Mouse (Mus musculus): ENCODE results near the gene Bace1.

The Bace1 gene

DNA sequence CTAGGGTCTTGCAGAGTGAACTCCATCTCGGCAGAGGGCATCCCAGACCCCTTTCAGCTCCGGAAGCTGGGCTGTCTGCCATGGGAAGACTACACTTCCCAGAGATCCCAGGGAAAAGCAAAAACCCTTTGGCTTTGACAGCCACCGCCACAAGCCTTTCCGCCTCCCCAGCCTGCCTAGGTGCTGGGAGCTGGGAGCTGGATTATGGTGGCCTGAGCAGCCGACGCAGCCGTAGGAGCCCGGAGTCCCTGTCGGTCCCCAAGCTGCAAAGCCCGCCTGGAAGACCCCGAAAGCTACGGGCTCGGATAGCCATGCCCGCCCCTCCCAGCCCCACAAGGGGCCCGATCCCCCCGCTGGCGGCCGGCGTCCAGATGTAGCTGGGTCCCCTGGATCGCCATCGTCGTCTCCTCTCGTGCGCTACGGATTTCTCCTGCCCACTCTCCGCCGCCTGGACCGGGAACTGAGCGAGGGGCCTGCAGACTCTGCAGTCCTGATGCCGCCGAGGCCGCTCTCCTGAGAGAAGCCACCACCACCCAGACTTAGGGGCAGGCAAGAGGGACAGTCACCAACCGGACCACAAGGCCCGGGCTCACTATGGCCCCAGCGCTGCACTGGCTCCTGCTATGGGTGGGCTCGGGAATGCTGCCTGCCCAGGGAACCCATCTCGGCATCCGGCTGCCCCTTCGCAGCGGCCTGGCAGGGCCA lies at the start of gene Bace1:
Gene Bace1 (plus strand): TSS at position 147 of the 705 bp plus-strand sequence.
- peak; percentile 98 for DNase-seq

- DNase-seq: no peak
Observed at GRCm38 (mm10) chr9:45791456-45792142, 46.8 kb upstream of the Bace1 start.

DNA sequence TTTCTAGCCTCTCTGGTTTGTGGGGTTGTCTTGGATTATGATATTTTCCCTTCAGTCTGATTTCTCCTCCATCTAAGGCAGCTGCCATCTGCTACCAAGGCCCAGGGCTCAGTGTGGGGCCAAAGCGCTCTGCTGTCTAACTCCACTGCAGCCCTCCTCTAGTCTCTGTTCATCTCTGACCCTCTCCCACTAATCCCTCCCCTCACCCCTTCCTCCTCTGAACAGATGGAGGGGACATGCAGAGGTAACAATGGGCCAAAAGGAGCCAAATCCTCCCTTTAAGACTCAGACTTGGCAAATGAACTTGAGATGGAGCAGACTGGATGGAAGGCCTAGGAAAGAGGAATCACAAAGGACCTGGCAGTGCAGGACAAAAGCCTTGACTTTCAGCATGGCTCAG lies 46.1 kb upstream of the Bace1 start:
- DNase-seq: no peak

GRCm38 (mm10) chr9:45793697-45794096 lies 44.7 kb upstream of the Bace1 start:
- no peak for DNase-seq

DNA sequence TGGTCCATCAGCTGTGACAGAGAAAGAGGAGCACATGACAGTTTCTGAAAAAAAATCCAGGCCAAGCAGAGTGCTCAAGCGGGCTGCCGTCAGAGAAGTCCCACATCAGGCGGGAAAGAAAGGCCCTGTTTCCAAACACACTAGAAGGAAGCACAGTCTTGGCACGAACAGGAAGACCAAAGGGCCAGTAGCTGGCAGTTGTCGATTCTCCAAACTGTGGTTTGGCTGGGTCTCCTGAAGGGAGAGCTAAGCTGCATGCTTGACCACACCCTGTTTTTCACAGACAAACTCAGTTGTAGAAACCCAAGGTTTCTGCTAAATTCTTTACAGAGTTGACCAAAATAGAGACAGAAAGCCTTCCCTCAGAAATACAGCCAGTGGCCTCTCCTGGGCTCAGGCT lies 42.7 kb upstream of the Bace1 start:
- DNase-seq: peak; percentile 95

DNA sequence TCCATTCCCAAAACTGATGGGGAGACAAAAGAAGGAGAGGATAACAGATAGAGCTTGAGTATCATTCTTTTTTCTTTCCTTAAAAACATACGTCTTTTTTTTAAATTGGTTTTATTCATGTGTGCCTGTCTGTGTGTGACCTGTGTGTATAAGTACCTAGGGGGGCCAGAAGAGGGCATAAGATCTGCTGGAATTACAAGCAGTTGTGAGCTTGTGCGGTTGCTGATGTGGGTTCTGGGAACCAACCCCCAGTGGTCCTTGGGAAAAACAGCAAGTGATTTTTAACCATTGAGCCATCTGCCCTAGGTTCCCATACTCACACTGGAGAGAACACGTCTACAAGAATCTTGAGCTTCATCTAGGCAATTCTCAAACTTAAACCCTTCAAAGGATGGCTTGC lies 41.1 kb upstream of the Bace1 start:
- DNase-seq: no peak

GRCm38 (mm10) chr9:45798467-45799164 lies 39.8 kb upstream of the Bace1 start:
- DNase-seq: no peak

DNA sequence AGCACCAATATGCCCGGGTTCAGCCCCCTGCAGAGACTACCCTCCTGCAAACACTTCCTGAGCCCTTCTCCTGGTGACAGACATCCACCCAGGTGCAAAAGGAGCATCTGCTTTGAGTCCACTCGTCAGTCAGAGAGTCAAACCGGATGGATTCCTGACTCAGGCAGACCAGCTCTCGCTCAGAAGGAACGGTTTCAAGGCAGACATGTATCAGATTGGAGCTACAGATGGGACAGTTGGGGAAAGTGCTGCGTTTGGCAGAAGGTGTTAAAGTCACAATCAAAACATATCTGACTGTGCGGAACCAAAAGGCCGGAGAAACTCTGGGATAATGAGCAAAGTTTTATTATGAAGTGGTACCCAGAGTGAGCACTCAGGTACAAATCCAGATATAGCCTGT lies 39.0 kb upstream of the Bace1 start:
- no peak for DNase-seq

DNA sequence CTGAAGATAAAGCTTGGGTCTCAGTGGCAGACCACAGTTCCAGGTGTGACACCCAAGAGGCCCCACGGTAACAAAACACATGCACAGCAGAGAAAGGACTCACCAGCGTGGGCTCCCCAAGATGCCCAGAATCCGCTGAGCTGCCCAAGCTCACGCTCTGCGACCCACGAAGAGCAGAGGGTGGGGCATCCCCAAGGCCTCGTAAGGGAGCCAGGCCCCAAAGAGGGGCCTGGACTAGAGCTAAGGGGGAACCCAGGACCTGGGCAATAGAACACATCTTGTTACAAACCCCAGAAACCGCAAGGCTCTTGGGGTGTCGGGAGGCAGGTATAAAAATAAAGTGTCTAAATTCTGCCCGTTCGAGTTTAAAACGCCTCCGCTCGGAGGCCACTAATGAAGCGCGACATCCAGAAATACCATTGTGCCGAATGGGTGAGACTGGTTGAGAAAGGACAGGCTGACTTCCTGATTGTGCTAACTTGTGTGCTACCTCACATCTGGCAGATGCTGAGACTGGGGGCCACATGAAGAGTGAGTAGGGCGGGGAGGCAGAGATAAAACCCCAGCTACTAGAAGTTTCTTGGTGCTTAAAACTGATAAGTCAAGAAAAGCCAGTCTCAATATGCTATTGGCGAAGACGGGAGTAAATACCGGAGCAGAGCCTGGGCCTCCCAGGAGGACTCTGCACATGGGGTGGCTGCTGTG lies 35.2 kb upstream of the Bace1 start:
- DNase-seq: no peak

DNA sequence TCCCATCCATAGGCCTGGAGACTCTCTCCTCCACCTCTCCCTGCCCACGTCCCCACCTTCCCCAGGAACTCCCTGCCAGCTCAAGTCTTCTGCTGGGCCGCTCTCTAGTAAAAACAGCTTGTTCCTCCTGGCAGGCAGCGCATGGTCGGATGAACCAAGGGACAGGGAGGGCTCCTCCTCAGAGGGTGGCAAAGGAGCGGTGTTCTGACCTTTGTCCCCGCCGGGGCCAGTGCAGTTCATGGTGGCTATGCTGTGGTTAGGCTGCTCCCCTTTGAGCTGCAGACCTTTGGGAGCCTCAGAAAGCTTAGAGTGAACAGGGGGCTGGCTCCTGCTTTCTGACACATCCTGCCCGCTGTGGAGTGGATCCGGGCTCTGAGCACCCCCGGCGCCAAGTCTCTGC lies 31.5 kb upstream of the Bace1 start:
- no peak for DNase-seq

- DNase-seq: no peak
Observed at GRCm38 (mm10) chr9:45807337-45807736, 31.0 kb upstream of the Bace1 start.

DNA sequence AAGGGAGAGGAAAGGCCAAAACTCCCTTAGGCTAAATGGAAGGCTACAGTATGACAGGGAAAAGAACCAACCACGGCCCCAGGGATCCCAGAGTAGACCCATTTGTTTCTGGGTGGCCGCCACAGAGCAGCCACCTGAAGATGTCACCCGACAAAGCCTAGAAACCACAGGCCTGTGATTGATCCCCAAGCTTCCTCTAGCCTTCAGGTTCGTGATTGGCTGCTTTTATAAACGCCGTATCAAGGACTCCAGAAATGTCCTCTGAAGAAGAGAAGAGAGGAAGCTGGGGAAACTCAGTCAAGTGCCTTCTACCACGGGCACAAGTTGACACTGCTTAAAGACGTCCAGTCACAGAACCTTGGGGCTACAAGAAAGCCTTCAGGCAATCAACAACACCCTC lies 30.6 kb upstream of the Bace1 start:
- no peak for DNase-seq

DNA sequence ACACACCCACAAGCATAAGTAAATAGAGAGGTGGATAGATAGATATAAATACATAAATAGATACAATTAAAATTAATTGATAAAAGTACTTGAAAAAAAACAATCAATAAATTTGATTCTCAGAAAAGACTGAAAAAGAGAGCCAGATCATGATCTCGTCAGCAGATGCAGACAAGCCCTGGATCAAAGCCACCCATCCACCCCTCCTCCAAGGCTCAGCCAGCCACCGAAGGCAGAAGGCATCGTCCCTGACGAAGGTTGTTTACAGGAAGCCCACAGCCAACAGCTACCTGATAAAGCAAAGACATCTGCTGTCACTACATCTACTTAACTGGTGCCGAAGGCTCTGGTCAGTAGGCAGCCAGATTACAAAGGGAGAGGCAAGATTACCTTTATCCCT lies 26.4 kb upstream of the Bace1 start:
- no peak for DNase-seq

DNA sequence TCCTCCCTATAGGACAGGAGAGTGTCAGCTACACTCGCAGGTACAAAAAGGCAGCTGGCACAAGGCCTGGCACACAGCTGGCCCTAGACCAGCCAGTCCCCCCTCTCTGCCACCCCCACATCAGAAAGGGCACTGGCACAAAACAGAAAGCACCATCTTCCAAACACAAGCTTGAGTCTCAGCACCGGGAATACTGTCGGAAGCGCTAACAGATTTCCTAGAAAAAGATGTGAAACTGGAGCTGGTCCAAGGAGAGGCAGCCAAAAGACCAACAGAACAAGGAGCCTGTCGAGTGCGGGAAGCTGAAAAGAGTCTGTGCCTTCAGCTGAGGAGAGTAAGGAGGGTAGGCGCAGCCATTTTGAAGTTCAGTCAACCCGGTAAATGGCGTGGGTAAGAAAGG lies 23.3 kb upstream of the Bace1 start:
- no peak for DNase-seq

DNA sequence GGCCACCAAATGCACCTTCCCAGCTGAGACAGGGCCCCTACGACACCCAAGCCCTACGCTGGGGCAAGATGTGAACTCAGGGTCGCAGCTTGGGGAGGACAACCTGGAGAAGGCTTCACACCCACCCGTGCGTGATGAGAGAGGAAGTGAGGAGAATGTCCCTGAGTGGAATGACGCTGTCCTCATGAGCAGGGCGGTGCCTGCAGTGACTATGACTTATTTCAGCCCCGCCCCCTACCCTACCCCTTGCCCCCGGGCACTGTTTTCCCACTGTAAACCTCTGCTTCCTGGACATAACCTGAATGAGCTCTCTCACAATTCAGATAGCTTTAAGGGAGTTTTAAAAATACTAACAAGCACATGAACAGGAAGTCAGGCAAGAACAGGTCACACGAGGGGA lies 22.9 kb upstream of the Bace1 start:
- DNase-seq: no peak

DNA sequence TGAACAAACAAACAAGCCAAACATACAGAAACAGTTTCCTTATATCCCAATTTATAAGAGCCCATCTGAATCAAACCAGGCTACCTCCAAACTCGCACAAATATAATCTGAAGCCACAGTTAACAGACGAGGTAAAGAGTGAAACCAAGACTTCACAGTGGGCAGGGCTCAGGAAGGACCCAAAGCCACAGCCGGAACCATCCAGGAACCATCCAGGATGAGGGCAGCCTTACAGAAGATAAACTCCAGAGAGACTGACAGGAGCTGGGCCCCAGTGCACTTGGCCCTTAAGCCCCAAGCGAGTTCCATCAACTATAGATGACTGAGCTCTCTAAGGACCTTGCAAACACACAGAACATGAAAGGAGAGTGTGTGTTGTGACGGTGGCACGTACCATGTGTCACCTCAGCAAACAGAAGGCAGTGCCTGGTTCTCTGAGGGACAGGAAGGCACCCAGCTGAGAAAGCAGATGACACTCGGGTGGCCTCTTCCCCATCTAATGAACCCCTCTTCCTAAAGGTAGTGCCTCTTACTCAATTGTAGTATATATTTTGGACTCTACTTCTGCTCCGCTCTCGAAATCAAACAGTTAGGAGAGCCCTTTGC lies 19.9 kb upstream of the Bace1 start:
- DNase-seq: no peak

GRCm38 (mm10) chr9:45827663-45828290 lies 10.6 kb upstream of the Bace1 start:
- no peak for DNase-seq

GRCm38 (mm10) chr9:45828291-45828963 lies 10.0 kb upstream of the Bace1 start, which contains the start of gene Cep164:
Gene Cep164, minus strand, starts transcription at chr9:45828691.
- peak; percentile 100 for DNase-seq

DNA sequence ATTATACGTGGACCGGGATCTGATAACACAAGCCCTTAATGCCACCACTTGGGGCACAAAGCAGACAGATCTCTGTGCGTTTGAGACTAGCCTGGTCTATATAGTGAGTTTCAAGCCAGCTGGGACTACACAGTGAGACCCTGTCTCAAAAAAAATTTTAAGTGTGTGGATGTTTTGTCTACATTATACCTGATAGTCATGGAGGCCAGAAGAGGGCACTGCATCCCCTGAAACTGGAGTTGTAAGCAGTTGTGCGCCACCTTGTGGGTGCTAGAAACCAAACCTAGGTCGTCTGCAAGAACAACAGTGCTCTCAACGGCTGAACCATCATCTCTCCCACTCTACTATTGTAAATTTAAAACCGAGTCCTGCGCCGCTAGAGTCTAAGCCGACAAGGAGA lies 9.3 kb upstream of the Bace1 start:
- DNase-seq: peak; percentile 94

DNA sequence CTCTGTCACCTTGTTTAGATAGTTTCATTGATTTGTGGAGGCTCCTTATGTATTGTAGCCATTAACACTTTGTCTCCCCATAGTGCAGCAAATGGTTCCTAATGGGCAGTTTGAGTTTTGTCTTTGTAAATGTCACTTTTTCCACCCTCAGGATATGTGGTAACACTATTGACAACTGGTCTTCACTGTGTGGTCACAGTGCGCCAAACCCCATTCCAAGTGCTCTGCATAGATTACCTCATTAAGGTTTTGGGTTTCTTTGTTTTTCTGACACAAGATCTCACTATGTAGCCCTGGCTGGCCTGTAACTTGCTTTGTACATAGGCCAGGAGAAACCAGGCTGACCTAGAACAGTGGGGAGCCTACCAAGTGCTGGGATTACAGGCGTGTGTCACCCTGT lies 5.5 kb upstream of the Bace1 start:
- DNase-seq: no peak

DNA sequence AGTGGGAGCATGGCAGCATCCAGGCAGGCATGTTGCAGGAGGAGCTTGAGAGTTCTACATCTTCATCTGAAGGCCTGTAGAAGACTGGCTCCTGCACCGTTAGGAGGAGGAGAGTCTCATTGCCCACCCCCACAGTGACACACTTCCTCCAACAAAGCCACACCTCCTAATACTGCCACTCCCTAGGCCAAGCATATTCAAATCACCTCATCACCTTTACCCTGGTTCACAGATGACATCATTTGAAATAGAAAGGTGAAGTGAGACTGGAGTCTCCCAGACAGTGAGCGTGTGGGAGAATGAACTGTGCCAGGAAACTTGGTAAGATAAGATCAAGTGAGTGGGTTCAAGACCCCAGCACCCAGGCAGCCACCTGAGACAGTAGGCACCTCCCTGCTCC lies 4.9 kb upstream of the Bace1 start:
- no peak for DNase-seq

DNA sequence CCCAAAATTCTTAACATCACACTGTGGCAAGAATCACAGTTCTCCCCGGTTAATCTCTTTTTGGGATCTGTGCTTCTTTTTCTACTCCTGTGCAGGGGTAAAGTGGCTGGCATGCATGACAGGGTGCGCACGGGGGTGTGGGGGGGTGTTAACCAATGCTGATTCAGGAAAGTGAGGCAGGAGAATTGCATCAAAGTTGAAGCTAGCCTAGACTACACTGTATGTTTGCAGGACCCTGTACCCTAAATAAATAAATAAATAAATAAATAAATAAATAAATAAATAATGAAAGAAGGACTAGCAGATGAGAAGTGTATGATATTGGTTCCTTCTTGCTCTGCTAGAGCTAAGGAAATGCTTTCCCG lies 329 bp upstream of the Bace1 start:
- no peak for DNase-seq

Measured in heart, adult 11 months (tissue).